Mouse (Mus musculus): Measurements from ENCODE around the gene Spata7. TPM values are rescaled to one million over a fixed set of nuclear protein-coding genes. Genes with fewer than 3 reads are reported as not detected.
"Not testable (repeated sequence)": the region's sequence is repeated elsewhere in the genome, so short reads cannot be mapped to it uniquely, and the experiment has no call there.

Gene Spata7
- total and polyA plus RNA-seq, 2 experiments, result 0.43 to 3.5 TPM

DNA sequence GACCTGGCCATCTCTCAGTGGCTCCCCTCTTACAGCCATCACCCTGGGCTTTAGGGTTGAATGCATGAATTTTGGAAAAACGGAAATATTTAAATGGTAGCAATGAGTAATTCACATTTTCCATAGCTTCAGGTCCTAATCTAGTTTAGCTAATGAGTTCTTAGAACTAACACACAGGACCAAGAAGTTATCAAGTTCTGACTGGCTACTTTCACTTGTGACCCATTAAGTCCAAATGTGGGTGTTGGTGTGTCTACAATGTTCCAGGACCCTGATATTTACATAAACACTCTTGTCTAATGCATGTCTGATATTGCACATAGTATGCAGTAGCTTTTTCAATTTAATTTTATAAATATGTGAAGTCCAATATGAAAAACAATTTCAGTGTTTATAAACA lies 22.7 kb upstream of the Spata7 start:
- Histone ChIP-seq H3K36me3 (ENCODE audit: control insufficient read depth, insufficient read depth, low read length) (no peaks in the 10 kb centered on the region), H3K9ac (ENCODE audit: low read depth, low read length) (no peak overlapping the region)
- 73% methylated on average over 1 of the region's 1 CpGs for WGBS

DNA sequence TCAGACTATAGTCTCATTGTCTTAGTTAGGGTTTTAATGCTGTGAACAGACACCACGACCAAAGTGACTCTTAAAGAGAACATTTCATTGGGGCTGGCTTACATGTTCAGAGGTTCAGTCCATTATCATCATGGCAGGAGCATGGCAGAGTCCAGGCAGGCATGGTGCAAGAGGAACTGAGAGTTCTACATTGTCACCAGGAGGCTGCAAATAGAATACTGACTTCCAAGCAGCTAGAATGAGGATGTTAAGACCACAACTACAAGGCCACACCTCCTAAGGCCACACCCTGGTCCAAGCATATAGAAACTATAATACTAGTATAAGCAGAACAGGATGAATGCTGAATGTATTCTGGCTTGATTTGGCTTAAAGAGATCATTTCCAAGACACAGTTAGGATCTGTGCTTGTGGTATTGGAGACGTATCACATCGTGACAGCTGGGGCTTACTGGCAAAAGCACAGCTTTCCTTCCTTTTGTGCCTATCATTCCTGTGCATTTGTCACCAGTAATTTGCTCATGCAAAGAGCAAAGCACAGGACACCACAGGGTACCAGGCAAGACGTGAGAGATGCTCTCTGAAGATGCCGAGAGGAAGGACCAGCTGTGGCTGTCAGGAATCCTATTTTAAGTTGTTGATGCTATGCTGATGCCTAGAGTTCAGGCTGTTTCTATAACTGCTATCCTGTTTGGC lies 21.2 kb upstream of the Spata7 start:
- no peak for TF ChIP-seq CTCF (IDR thresholded peaks at IDR 0.05; ENCODE audit: low read depth, low read length)
- no peak for TF ChIP-seq POLR2A (IDR thresholded peaks at IDR 0.05; ENCODE audit: extremely low read depth, insufficient read depth, low read length)
- Histone ChIP-seq H3K9ac (ENCODE audit: low read depth, low read length) (no peak overlapping the region), H3K79me2 (ENCODE audit: control insufficient read depth, insufficient read depth, low read length) (no peaks in the 10 kb centered on the region), H3K27me3 (ENCODE audit: control insufficient read depth, insufficient read depth, low read length) (no peaks in the 10 kb centered on the region), H3K4me3 (ENCODE audit: insufficient read depth, low read depth, low read length) (no peak overlapping the region), H3K27ac (replicated peaks; ENCODE audit: insufficient read depth, low read depth, low read length) (no peak overlapping the region), H3K4me1 (ENCODE audit: control insufficient read depth, insufficient read depth, low read length) (no peaks in the 10 kb centered on the region), H3K36me3 (ENCODE audit: control insufficient read depth, insufficient read depth, low read length) (no peaks in the 10 kb centered on the region)
- WGBS, result 67% methylated on average over 5 of the region's 5 CpGs
- no peak for DNase-seq (ENCODE audit: extremely low read depth, low read depth, low spot score)

More for the DNA sequence above, 22.7 kb upstream of the Spata7 start:
- TF ChIP-seq POLR2A (IDR thresholded peaks at IDR 0.05; ENCODE audit: extremely low read depth, insufficient read depth, low read length) (no peak), CTCF (IDR thresholded peaks at IDR 0.05; ENCODE audit: low read depth, low read length) (no peak)
- no peaks in the 10 kb centered on the region for H3K4me1 ChIP-seq (ENCODE audit: control insufficient read depth, insufficient read depth, low read length)
- no peak overlapping the region for H3K27ac ChIP-seq (replicated peaks; ENCODE audit: insufficient read depth, low read depth, low read length)
- no peak overlapping the region for H3K4me3 ChIP-seq (ENCODE audit: insufficient read depth, low read depth, low read length)
- H3K27me3 ChIP-seq (ENCODE audit: control insufficient read depth, insufficient read depth, low read length), result no peaks in the 10 kb centered on the region
- no peak for DNase-seq (ENCODE audit: extremely low read depth, low read depth, low spot score)
- no peaks in the 10 kb centered on the region for H3K79me2 ChIP-seq (ENCODE audit: control insufficient read depth, insufficient read depth, low read length)

DNA sequence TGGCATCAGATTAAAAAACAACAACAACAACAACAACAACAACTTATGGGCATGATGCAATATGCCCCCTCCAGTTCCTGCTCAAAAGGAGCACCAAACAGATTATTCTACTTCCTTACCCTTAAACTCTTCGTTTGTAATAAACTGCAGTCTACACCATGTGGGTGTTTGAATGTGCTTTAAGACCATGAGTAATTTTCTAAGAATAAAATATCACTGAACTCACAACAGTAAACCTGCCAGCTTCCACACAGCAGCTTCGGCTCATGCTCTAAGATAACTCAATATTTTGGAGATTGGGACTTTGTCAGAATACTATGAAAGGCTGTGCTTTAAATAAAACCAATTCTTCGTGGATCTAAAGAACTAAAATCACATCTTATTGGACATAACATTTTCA lies 17.6 kb upstream of the Spata7 start:
- no peaks in the 10 kb centered on the region for H3K36me3 ChIP-seq (ENCODE audit: control insufficient read depth, insufficient read depth, low read length)
- no peak overlapping the region for H3K9ac ChIP-seq (ENCODE audit: low read depth, low read length)
- no peak overlapping the region for H3K4me3 ChIP-seq (ENCODE audit: insufficient read depth, low read depth, low read length)
- DNase-seq (ENCODE audit: extremely low read depth, low read depth, low spot score), result no peak
- no peak for TF ChIP-seq POLR2A (IDR thresholded peaks at IDR 0.05; ENCODE audit: extremely low read depth, insufficient read depth, low read length)
- no peak for TF ChIP-seq CTCF (IDR thresholded peaks at IDR 0.05; ENCODE audit: low read depth, low read length)
- no peaks in the 10 kb centered on the region for H3K79me2 ChIP-seq (ENCODE audit: control insufficient read depth, insufficient read depth, low read length)
- H3K4me1 ChIP-seq (ENCODE audit: control insufficient read depth, insufficient read depth, low read length), result no peaks in the 10 kb centered on the region
- 72% methylated on average over 3 of the region's 3 CpGs for WGBS
- H3K27ac ChIP-seq (replicated peaks; ENCODE audit: insufficient read depth, low read depth, low read length), result no peak overlapping the region
- H3K27me3 ChIP-seq (ENCODE audit: control insufficient read depth, insufficient read depth, low read length), result no peaks in the 10 kb centered on the region

DNA sequence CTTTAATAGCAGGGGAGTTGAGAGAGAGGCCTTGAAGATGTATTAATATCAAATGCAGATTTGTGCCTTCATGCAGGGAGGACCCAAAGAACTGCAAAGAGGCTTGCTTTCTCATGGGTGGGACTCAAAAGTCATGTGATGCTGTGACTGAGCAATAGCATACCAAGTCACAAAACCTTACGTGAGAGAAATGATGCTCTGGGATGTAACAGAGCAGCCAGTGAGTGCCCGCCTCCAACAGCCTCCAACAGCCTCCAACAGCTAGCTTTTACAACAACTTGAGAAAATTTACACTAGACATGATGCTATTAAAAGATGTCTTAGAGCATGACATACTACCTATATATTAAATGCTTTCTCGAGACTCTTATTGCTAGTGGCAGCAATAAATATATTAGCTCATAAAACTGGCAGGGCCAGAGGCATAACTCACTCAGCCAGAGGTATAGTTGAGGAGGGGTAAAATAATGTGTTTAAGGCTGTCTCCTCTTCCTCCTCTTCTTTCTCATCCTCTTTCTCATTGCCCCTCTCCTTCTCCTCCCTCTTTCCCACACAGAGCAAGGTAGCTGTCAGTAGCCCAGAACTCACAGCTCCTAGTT lies 12.9 kb upstream of the Spata7 start:
- Histone ChIP-seq H3K9ac (ENCODE audit: low read depth, low read length) (no peak overlapping the region), H3K27ac (replicated peaks; ENCODE audit: insufficient read depth, low read depth, low read length) (no peak overlapping the region), H3K27me3 (ENCODE audit: control insufficient read depth, insufficient read depth, low read length) (no peaks in the 10 kb centered on the region), H3K4me3 (ENCODE audit: insufficient read depth, low read depth, low read length) (no peak overlapping the region), H3K36me3 (ENCODE audit: control insufficient read depth, insufficient read depth, low read length) (no peaks in the 10 kb centered on the region), H3K4me1 (ENCODE audit: control insufficient read depth, insufficient read depth, low read length) (no peaks in the 10 kb centered on the region), H3K79me2 (ENCODE audit: control insufficient read depth, insufficient read depth, low read length) (no peaks in the 10 kb centered on the region)
- DNase-seq (ENCODE audit: extremely low read depth, low read depth, low spot score), result no peak
- TF ChIP-seq POLR2A (IDR thresholded peaks at IDR 0.05; ENCODE audit: extremely low read depth, insufficient read depth, low read length) (no peak), CTCF (IDR thresholded peaks at IDR 0.05; ENCODE audit: low read depth, low read length) (no peak)
- WGBS, result 80% methylated on average over 3 of the region's 3 CpGs

DNA sequence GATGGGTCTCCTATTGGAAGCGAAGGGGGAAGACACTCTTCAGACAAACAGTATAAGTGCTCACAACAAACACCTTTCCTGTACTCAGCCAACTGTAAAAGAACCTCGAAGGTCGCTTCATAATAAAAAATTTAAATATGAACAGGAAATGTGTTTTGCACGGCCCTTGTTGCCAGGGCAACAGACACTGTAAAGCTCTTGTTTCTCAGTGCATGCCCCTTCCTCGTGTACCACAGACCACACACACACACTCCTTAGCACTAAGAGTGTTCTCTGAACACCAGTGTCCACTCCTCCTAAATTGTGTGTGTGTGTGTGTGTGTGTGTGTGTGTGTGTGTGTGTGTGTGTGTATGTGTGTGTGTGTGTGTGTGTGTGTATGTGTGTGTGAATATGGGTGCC lies 12.2 kb upstream of the Spata7 start:
- no peak overlapping the region for H3K9ac ChIP-seq (ENCODE audit: low read depth, low read length)
- DNase-seq (ENCODE audit: extremely low read depth, low read depth, low spot score), result no peak
- no peak overlapping the region for H3K4me3 ChIP-seq (ENCODE audit: insufficient read depth, low read depth, low read length)
- H3K79me2 ChIP-seq (ENCODE audit: control insufficient read depth, insufficient read depth, low read length), result no peaks in the 10 kb centered on the region
- H3K4me1 ChIP-seq (ENCODE audit: control insufficient read depth, insufficient read depth, low read length), result no peaks in the 10 kb centered on the region
- H3K27me3 ChIP-seq (ENCODE audit: control insufficient read depth, insufficient read depth, low read length), result no peaks in the 10 kb centered on the region
- no peak overlapping the region for H3K27ac ChIP-seq (replicated peaks; ENCODE audit: insufficient read depth, low read depth, low read length)
- H3K36me3 ChIP-seq (ENCODE audit: control insufficient read depth, insufficient read depth, low read length), result no peaks in the 10 kb centered on the region
- TF ChIP-seq CTCF (IDR thresholded peaks at IDR 0.05; ENCODE audit: low read depth, low read length) (no peak), POLR2A (IDR thresholded peaks at IDR 0.05; ENCODE audit: extremely low read depth, insufficient read depth, low read length) (no peak)
- 59% methylated on average over 5 of the region's 5 CpGs for WGBS

DNA sequence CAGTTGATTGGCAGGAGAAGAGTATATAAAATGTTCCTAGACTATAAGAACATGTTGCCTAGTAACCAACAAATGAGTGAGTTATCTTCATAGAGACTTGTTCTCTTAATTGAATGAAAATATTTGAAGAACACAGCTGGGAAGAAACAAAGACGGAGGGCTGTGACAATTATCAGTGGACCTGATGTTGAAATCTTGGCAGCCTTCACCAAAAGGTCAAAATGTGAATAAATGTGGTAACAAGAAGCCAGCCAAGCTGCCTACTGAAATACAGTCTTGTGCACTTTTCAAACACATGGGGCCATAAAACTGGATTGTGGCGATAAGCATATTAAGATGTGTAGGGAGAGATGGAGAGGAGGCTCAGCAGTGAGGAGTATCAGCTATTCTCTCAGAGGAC lies 8.5 kb upstream of the Spata7 start:
- Histone ChIP-seq H3K36me3 (ENCODE audit: control insufficient read depth, insufficient read depth, low read length) (no peaks in the 10 kb centered on the region), H3K9ac (ENCODE audit: low read depth, low read length) (no peak overlapping the region), H3K79me2 (ENCODE audit: control insufficient read depth, insufficient read depth, low read length) (no peaks in the 10 kb centered on the region), H3K4me1 (ENCODE audit: control insufficient read depth, insufficient read depth, low read length) (no peaks in the 10 kb centered on the region), H3K4me3 (ENCODE audit: insufficient read depth, low read depth, low read length) (no peak overlapping the region), H3K27me3 (ENCODE audit: control insufficient read depth, insufficient read depth, low read length) (no peaks in the 10 kb centered on the region), H3K27ac (replicated peaks; ENCODE audit: insufficient read depth, low read depth, low read length) (no peak overlapping the region)
- peak; percentile 72 for DNase-seq (ENCODE audit: extremely low read depth, low read depth, low spot score)
- 17% methylated on average over 2 of the region's 2 CpGs for WGBS
- no peak for TF ChIP-seq POLR2A (IDR thresholded peaks at IDR 0.05; ENCODE audit: extremely low read depth, insufficient read depth, low read length)
- no peak for TF ChIP-seq CTCF (IDR thresholded peaks at IDR 0.05; ENCODE audit: low read depth, low read length)

DNA sequence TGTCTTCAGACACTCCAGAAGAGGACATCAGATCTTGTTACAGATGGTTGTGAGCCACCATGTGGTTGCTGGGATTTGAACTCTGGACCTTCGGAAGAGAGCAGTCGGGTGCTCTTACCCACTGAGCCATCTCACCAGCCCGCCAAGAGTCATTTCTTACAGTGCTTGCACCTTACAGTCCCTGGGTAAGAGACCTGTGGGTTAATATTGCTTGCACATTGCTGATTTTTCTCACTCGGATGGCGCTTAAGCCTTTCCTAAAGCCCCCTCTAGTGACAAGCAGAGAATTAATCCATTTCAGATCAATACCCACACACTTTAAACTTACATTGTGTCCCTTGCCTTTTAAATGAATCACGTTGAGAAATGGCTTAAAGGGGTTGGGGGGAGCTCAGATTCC lies 7.0 kb upstream of the Spata7 start:
- H3K79me2 ChIP-seq (ENCODE audit: control insufficient read depth, insufficient read depth, low read length); H3K27me3 ChIP-seq (ENCODE audit: control insufficient read depth, insufficient read depth, low read length); DNase-seq (ENCODE audit: extremely low read depth, low read depth, low spot score); H3K27ac ChIP-seq (replicated peaks; ENCODE audit: insufficient read depth, low read depth, low read length); H3K4me1 ChIP-seq (ENCODE audit: control insufficient read depth, insufficient read depth, low read length); H3K4me3 ChIP-seq (ENCODE audit: insufficient read depth, low read depth, low read length); H3K9ac ChIP-seq (ENCODE audit: low read depth, low read length); H3K36me3 ChIP-seq (ENCODE audit: control insufficient read depth, insufficient read depth, low read length): not testable (repeated sequence)
- 63% methylated on average over 6 of the region's 6 CpGs for WGBS

DNA sequence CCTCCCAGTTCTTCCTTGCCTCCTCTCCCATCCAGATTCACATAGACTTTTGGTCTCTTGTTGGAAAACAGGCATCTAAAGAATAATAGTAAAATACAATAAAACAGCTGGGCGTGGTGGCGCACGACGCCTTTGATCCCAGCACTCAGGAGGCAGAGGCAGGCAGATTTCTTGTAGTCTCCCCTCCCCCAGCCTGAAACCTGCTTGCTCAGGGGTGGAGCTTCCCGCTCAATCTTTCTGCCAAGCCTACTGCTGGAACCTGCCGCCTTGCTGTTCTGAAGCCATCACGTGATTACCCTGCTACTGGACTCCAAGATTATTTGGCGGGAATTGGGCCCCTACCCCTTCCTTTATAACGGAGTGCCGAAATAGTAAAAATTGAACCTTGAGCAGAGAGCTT lies 4.7 kb upstream of the Spata7 start:
- H3K36me3 ChIP-seq (ENCODE audit: control insufficient read depth, insufficient read depth, low read length), result not testable (repeated sequence)

More for the DNA sequence above, 4.7 kb upstream of the Spata7 start:
- not testable (repeated sequence) for H3K27me3 ChIP-seq (ENCODE audit: control insufficient read depth, insufficient read depth, low read length); H3K27ac ChIP-seq (replicated peaks; ENCODE audit: insufficient read depth, low read depth, low read length); H3K79me2 ChIP-seq (ENCODE audit: control insufficient read depth, insufficient read depth, low read length); H3K4me3 ChIP-seq (ENCODE audit: insufficient read depth, low read depth, low read length); H3K9ac ChIP-seq (ENCODE audit: low read depth, low read length); H3K4me1 ChIP-seq (ENCODE audit: control insufficient read depth, insufficient read depth, low read length); DNase-seq (ENCODE audit: extremely low read depth, low read depth, low spot score)
- 85% methylated on average over 10 of the region's 10 CpGs for WGBS

Data from liver, adult 2 months (tissue).